Mouse (Mus musculus): ENCODE results near the gene Dpp4. TPM values are rescaled to one million over a fixed set of nuclear protein-coding genes. Genes with fewer than 3 reads are reported as not detected.
A peak's percentile ranks its signal among the peaks of the same experiment; 100 is the strongest.

Gene Dpp4
- total and polyA plus RNA-seq, 2 experiments, result 31.0 to 122 TPM

GRCm38 (mm10) chr2:62383196-62383595 is 28.8 kb downstream of the Dpp4 start:
- Histone ChIP-seq H3K36me3 (ENCODE audit: control insufficient read depth, insufficient read depth, low read length) (peaks cover 49% of the 10 kb centered on the region), H3K27ac (replicated peaks; ENCODE audit: insufficient read depth, low read depth, low read length) (no peak overlapping the region), H3K4me1 (ENCODE audit: control insufficient read depth, insufficient read depth, low read length) (peaks cover 4% of the 10 kb centered on the region; the same call in 1 of the 2 replicates), H3K79me2 (ENCODE audit: control insufficient read depth, insufficient read depth, low read length) (no peaks in the 10 kb centered on the region), H3K4me3 (ENCODE audit: insufficient read depth, low read depth, low read length) (no peak overlapping the region), H3K27me3 (ENCODE audit: control insufficient read depth, insufficient read depth, low read length) (no peaks in the 10 kb centered on the region), H3K9ac (ENCODE audit: low read depth, low read length) (no peak overlapping the region)
- peak; percentile 71 for DNase-seq (ENCODE audit: extremely low read depth, low read depth, low spot score)
- 12% methylated on average over 4 of the region's 4 CpGs for WGBS
- no peak for TF ChIP-seq POLR2A (IDR thresholded peaks at IDR 0.05; ENCODE audit: extremely low read depth, insufficient read depth, low read length)
- no peak for TF ChIP-seq CTCF (IDR thresholded peaks at IDR 0.05; ENCODE audit: low read depth, low read length)

- Histone ChIP-seq H3K27me3 (ENCODE audit: control insufficient read depth, insufficient read depth, low read length) (no peaks in the 10 kb centered on the region), H3K4me3 (ENCODE audit: insufficient read depth, low read depth, low read length) (no peak overlapping the region), H3K36me3 (ENCODE audit: control insufficient read depth, insufficient read depth, low read length) (peaks cover 51% of the 10 kb centered on the region), H3K27ac (replicated peaks; ENCODE audit: insufficient read depth, low read depth, low read length) (no peak overlapping the region), H3K79me2 (ENCODE audit: control insufficient read depth, insufficient read depth, low read length) (no peaks in the 10 kb centered on the region), H3K9ac (ENCODE audit: low read depth, low read length) (no peak overlapping the region), H3K4me1 (ENCODE audit: control insufficient read depth, insufficient read depth, low read length) (peaks cover 4% of the 10 kb centered on the region; the same call in 1 of the 2 replicates)
- no peak for DNase-seq (ENCODE audit: extremely low read depth, low read depth, low spot score)
- WGBS, result 88% methylated on average over 5 of the region's 5 CpGs
- TF ChIP-seq CTCF (IDR thresholded peaks at IDR 0.05; ENCODE audit: low read depth, low read length), result no peak
- TF ChIP-seq POLR2A (IDR thresholded peaks at IDR 0.05; ENCODE audit: extremely low read depth, insufficient read depth, low read length), result no peak
Measured at GRCm38 (mm10) chr2:62382440-62382839, 29.6 kb downstream of the Dpp4 start.

GRCm38 (mm10) chr2:62381756-62382155 is 30.3 kb downstream of the Dpp4 start:
- no peaks in the 10 kb centered on the region for H3K79me2 ChIP-seq (ENCODE audit: control insufficient read depth, insufficient read depth, low read length)
- no peak overlapping the region for H3K27ac ChIP-seq (replicated peaks; ENCODE audit: insufficient read depth, low read depth, low read length)
- TF ChIP-seq POLR2A (IDR thresholded peaks at IDR 0.05; ENCODE audit: extremely low read depth, insufficient read depth, low read length) (no peak), CTCF (IDR thresholded peaks at IDR 0.05; ENCODE audit: low read depth, low read length) (no peak)
- 81% methylated on average over 6 of the region's 6 CpGs for WGBS
- H3K9ac ChIP-seq (ENCODE audit: low read depth, low read length), result no peak overlapping the region
- no peaks in the 10 kb centered on the region for H3K27me3 ChIP-seq (ENCODE audit: control insufficient read depth, insufficient read depth, low read length)
- no peak overlapping the region for H3K4me3 ChIP-seq (ENCODE audit: insufficient read depth, low read depth, low read length)
- peaks cover 4% of the 10 kb centered on the region; the same call in 1 of the 2 replicates for H3K4me1 ChIP-seq (ENCODE audit: control insufficient read depth, insufficient read depth, low read length)
- no peak for DNase-seq (ENCODE audit: extremely low read depth, low read depth, low spot score)
- H3K36me3 ChIP-seq (ENCODE audit: control insufficient read depth, insufficient read depth, low read length), result peaks cover 52% of the 10 kb centered on the region

- Histone ChIP-seq H3K9ac (ENCODE audit: low read depth, low read length) (no peak overlapping the region), H3K79me2 (ENCODE audit: control insufficient read depth, insufficient read depth, low read length) (no peaks in the 10 kb centered on the region), H3K4me1 (ENCODE audit: control insufficient read depth, insufficient read depth, low read length) (no peaks in the 10 kb centered on the region), H3K36me3 (ENCODE audit: control insufficient read depth, insufficient read depth, low read length) (peaks cover 59% of the 10 kb centered on the region), H3K27me3 (ENCODE audit: control insufficient read depth, insufficient read depth, low read length) (no peaks in the 10 kb centered on the region), H3K4me3 (ENCODE audit: insufficient read depth, low read depth, low read length) (no peak overlapping the region), H3K27ac (replicated peaks; ENCODE audit: insufficient read depth, low read depth, low read length) (no peak overlapping the region)
- no peak for DNase-seq (ENCODE audit: extremely low read depth, low read depth, low spot score)
- TF ChIP-seq CTCF (IDR thresholded peaks at IDR 0.05; ENCODE audit: low read depth, low read length) (no peak), POLR2A (IDR thresholded peaks at IDR 0.05; ENCODE audit: extremely low read depth, insufficient read depth, low read length) (no peak)
- 91% methylated on average over 11 of the region's 11 CpGs for WGBS
Measured at GRCm38 (mm10) chr2:62373692-62374091, 38.3 kb downstream of the Dpp4 start.

- no peak for TF ChIP-seq CTCF (IDR thresholded peaks at IDR 0.05; ENCODE audit: low read depth, low read length)
- H3K9ac ChIP-seq (ENCODE audit: low read depth, low read length), result no peak overlapping the region
- no peak overlapping the region for H3K4me3 ChIP-seq (ENCODE audit: insufficient read depth, low read depth, low read length)
- no peaks in the 10 kb centered on the region for H3K79me2 ChIP-seq (ENCODE audit: control insufficient read depth, insufficient read depth, low read length)
- no peaks in the 10 kb centered on the region for H3K4me1 ChIP-seq (ENCODE audit: control insufficient read depth, insufficient read depth, low read length)
- 73% methylated on average over 2 of the region's 2 CpGs for WGBS
- H3K27ac ChIP-seq (replicated peaks; ENCODE audit: insufficient read depth, low read depth, low read length), result no peak overlapping the region
- no peaks in the 10 kb centered on the region for H3K27me3 ChIP-seq (ENCODE audit: control insufficient read depth, insufficient read depth, low read length)
- H3K36me3 ChIP-seq (ENCODE audit: control insufficient read depth, insufficient read depth, low read length), result peaks cover 51% of the 10 kb centered on the region
- no peak for DNase-seq (ENCODE audit: extremely low read depth, low read depth, low spot score)
Measured at GRCm38 (mm10) chr2:62370048-62370447, 42.0 kb downstream of the Dpp4 start.

GRCm38 (mm10) chr2:62368349-62369053 is 43.5 kb downstream of the Dpp4 start:
- Histone ChIP-seq H3K9ac (ENCODE audit: low read depth, low read length) (no peak overlapping the region), H3K36me3 (ENCODE audit: control insufficient read depth, insufficient read depth, low read length) (peaks cover 54% of the 10 kb centered on the region), H3K4me3 (ENCODE audit: insufficient read depth, low read depth, low read length) (no peak overlapping the region), H3K4me1 (ENCODE audit: control insufficient read depth, insufficient read depth, low read length) (no peaks in the 10 kb centered on the region), H3K27ac (replicated peaks; ENCODE audit: insufficient read depth, low read depth, low read length) (no peak overlapping the region), H3K79me2 (ENCODE audit: control insufficient read depth, insufficient read depth, low read length) (no peaks in the 10 kb centered on the region), H3K27me3 (ENCODE audit: control insufficient read depth, insufficient read depth, low read length) (no peaks in the 10 kb centered on the region)
- no peak for TF ChIP-seq CTCF (IDR thresholded peaks at IDR 0.05; ENCODE audit: low read depth, low read length)
- WGBS, result 70% methylated on average over 5 of the region's 5 CpGs
- DNase-seq (ENCODE audit: extremely low read depth, low read depth, low spot score), result no peak

Data from liver, adult 2 months (tissue).